Mouse (Mus musculus) bone marrow macrophage, adult 2 months (primary cell): Measurements from ENCODE around the gene Slc15a1. TPM values are rescaled to one million over a fixed set of nuclear protein-coding genes. Genes with fewer than 3 reads are reported as not detected.

Experiments used
- H3K27ac ChIP-seq: 2 replicates; pipeline ENCODE4 v1.5.1; 2012; ENCODE audit warnings: low read depth, low read length; ENCODE audit not compliant: insufficient read depth
- H3K4me1 ChIP-seq: 2 replicates; pipeline ENCODE4 v1.6.1; 2012; ENCODE audit warnings: low read length; ENCODE audit not compliant: control insufficient read depth, insufficient read depth
- H3K4me3 ChIP-seq: 2 replicates; pipeline ENCODE4 v1.5.1; 2012; ENCODE audit warnings: mild to moderate bottlenecking, low read length, moderate library complexity; ENCODE audit not compliant: insufficient read depth
- CTCF ChIP-seq: IDR thresholded peaks from 2 replicates; pipeline ENCODE4 v1.5.1; 2012; ENCODE audit warnings: low read depth, mild to moderate bottlenecking, low read length, moderate library complexity
- POLR2A ChIP-seq: IDR thresholded peaks from 2 replicates; pipeline ENCODE4 v1.6.1; 2012; ENCODE audit warnings: mild to moderate bottlenecking, low read depth, low read length, borderline replicate concordance
- polyA plus RNA-seq: library from polyadenylated mRNA; stranded (reverse); fragments of >200 nt; gene quantifications from 2 replicates; pipeline ENCODE4 v1.2.4, GENCODE M21; 2012; ENCODE audit not compliant: missing spikeins, insufficient read depth, insufficient read length

The Slc15a1 gene
- polyA plus RNA-seq, 1 experiment: 0.52 TPM

DNA sequence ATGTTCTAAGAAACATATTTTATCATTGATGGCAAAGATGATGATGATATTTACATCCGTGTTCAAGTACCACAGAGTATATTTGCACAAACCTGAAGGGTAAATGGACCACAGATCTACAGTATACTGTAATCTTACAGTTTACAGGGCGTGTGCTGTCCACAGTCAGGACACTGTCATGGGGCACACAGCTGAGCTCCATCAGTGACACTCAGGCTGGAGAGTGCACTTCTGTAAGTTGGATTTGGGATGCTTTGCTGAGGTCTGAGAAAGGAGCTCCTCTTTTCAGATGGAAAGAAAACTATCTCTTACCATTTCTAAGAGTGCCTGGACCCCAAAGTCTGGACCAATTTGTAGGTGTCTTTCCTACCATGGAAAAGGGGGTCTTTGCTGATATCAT is 9.9 kb downstream of the Slc15a1 start:
- no peak overlapping the region for H3K27ac ChIP-seq
- H3K4me1 ChIP-seq: no peaks in the 10 kb centered on the region
- no peak for TF ChIP-seq POLR2A
- no peak for TF ChIP-seq CTCF
- no peak overlapping the region for H3K4me3 ChIP-seq

DNA sequence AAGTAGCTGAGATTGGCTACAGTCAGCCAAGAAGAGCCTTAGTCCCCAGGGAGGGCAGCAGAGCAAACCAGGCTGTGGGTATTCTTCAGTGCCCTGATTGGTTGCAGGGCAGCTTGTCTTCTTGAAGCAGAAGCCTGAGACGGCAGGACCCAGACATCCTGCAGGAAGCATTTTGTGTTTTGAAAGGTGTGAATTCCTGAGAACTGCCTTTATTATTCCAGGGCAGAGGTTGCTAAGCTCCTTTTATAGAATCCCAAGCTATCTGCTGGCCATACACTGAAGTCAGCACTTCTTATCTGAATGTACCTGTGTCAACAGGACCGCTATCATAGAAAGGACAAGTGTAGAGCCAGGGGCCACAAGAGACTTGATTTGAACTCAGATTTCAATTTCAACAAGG is 10.8 kb downstream of the Slc15a1 start:
- Histone ChIP-seq H3K27ac (no peak overlapping the region), H3K4me3 (no peak overlapping the region), H3K4me1 (no peaks in the 10 kb centered on the region)
- TF ChIP-seq POLR2A (no peak), CTCF (no peak)

DNA sequence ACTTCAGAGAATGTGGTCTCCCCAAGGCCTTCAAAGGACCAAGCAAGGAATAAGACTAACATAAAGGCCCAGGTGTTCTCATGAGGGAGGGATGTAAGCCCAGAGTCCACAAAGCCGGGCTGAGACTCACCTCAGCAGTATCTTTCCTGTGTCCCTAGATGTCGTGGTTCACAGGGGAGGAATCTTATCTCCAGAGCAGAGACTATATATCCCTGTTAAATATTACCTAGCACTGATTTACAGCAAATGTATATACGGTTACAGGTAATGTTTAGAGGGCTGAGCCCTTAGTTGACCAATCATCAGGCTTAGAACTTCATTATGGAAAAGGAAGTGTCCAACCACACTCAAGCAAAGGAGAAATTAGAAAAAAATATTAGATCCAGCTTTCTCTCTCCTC is 11.3 kb downstream of the Slc15a1 start:
- H3K27ac ChIP-seq: no peak overlapping the region
- H3K4me1 ChIP-seq: no peaks in the 10 kb centered on the region
- no peak overlapping the region for H3K4me3 ChIP-seq
- no peak for TF ChIP-seq CTCF
- TF ChIP-seq POLR2A: no peak

GRCm38 (mm10) chr14:121492328-121492727 is 12.7 kb downstream of the Slc15a1 start:
- no peaks in the 10 kb centered on the region for H3K4me1 ChIP-seq
- no peak overlapping the region for H3K4me3 ChIP-seq
- TF ChIP-seq POLR2A (no peak), CTCF (no peak)
- no peak overlapping the region for H3K27ac ChIP-seq

DNA sequence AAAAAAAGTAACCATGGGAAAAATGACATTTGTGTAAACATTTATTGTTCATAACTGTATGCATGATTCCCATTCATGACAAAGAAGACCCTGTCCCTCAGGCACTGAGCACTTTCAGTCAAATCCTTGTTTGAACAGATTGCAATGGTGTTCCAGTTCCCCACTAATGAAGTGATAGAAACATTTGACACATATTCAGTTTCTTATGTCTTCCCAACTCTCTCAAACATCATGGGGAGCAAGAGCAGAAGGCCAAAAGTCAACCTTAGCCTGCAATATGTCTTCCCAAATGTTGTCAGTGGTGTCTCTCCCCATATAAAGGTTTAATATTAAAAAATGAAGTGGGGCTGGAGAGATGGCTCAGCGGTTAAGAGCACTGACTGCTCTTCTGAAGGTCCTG is 19.3 kb downstream of the Slc15a1 start:
- Histone ChIP-seq H3K4me3 (no peak overlapping the region), H3K4me1 (no peaks in the 10 kb centered on the region), H3K27ac (no peak overlapping the region)
- TF ChIP-seq CTCF (no peak), POLR2A (no peak)

DNA sequence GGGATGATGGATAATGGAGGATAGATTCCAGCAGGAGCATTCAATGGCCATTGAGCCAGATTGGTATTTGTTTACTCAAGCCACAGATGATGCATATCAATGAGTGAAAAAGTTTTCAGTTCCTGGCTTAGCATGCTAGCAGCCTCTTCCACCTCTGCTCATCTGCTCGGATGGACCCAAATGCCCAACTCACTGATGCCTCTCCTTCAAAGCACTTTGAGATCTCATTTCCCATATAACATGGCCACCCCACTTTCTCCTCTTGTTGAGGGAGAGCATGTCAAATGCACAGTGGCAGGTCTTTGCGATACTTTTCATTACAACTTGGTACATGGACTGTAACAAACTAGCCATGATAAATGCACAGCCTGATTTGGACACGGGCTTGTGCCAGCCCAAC is 20.6 kb downstream of the Slc15a1 start:
- H3K4me3 ChIP-seq: no peak overlapping the region

DNA sequence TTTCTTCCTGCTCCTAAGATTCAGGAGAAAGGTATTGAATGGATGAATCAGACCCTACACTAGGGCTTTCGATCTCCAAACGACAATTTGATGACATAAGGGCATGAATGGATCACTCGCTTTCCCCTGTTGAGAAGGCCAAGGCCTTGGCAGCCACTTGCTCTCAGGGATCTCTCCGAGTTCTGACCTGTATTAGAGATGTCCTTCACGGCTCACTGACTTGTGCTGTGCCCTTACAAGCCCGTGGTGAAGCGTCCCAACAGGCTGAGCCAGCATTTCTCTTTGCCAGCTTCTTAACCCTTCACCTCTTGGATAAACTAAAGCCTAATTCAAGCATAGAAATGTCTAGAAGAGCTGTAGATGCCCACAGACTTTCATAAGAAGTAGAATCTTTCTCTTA is 22.9 kb downstream of the Slc15a1 start:
- no peak for TF ChIP-seq POLR2A
- no peak for TF ChIP-seq CTCF
- Histone ChIP-seq H3K4me1 (peaks cover 4% of the 10 kb centered on the region; the same call in 1 of the 2 replicates), H3K27ac (no peak overlapping the region), H3K4me3 (no peak overlapping the region)

More for the DNA sequence above, 20.6 kb downstream of the Slc15a1 start:
- TF ChIP-seq CTCF (no peak), POLR2A (no peak)
- no peak overlapping the region for H3K27ac ChIP-seq
- H3K4me1 ChIP-seq: no peaks in the 10 kb centered on the region

DNA sequence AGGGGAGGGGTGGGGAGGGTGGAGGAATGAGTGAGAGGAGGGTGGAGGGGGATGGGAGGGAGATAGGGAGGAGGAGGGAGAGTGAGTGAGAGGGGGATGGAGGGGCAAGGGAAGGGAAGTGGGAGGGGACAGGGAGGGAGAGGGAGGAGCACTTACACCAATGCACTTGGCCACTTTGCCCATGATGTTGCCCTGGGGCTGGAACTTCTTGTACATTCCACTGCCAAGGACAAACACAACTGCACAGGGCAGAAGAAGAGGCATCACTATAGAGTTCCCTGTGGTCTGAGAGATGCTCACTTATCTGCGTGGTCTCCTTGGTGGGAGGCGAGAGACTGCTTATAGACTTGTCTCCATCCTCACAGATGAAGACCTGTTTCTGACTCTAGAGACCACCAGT is 23.5 kb downstream of the Slc15a1 start:
- TF ChIP-seq CTCF (no peak), POLR2A (no peak)
- no peak overlapping the region for H3K27ac ChIP-seq
- H3K4me3 ChIP-seq: no peak overlapping the region
- peaks cover 4% of the 10 kb centered on the region; the same call in 1 of the 2 replicates for H3K4me1 ChIP-seq

- H3K4me1 ChIP-seq: peaks cover 4% of the 10 kb centered on the region; the same call in 1 of the 2 replicates
- no peak overlapping the region for H3K4me3 ChIP-seq
- TF ChIP-seq POLR2A (no peak), CTCF (no peak)
- H3K27ac ChIP-seq: no peak overlapping the region
Observed at GRCm38 (mm10) chr14:121479096-121479495, 26.0 kb downstream of the Slc15a1 start.

DNA sequence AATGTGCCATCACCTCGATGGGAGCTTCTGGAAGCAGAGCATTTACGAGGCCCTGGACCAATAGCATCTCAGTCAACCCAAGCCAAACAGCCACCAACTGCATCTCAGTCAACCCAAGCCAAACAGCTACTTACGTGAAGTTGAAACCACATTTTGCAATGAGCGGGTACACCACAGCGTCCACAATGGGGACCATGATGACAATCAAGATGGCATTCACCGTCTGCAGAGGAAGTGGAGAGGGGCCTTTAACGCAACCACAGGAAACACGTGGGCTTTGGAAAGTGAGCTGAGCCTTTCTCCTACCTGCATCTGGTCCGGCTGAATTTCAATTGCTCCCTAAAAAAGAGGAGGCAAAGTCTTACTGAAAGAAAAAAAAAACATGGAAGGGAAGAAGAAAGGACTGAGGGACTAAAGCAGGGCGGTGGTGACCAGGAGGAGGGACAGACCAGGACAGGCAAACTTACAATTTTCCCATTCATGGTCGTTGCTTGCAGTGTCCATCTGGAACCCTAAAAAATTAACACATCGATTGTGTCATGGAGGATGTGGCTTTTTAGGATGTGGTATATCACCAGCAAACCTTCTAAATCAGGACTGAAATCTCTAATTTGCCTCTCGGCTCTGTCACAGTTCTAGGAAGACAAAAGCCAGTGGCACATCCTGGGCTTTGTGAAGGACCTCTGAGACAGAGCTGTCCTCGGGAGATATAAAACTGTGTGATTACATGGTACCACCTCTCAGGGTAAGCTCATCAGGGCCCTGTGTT is 26.9 kb downstream of the Slc15a1 start:
- H3K4me1 ChIP-seq: peaks cover 4% of the 10 kb centered on the region; the same call in 1 of the 2 replicates
- TF ChIP-seq POLR2A: no peak
- H3K27ac ChIP-seq: no peak overlapping the region
- no peak overlapping the region for H3K4me3 ChIP-seq

- Histone ChIP-seq H3K27ac (no peak overlapping the region), H3K4me3 (no peak overlapping the region), H3K4me1 (peaks cover 4% of the 10 kb centered on the region; the same call in 1 of the 2 replicates)
- TF ChIP-seq POLR2A: no peak
- no peak for TF ChIP-seq CTCF
Observed at GRCm38 (mm10) chr14:121473869-121474268, 31.2 kb downstream of the Slc15a1 start.
